Mouse (Mus musculus): ENCODE results near the gene Cep41.

DNA sequence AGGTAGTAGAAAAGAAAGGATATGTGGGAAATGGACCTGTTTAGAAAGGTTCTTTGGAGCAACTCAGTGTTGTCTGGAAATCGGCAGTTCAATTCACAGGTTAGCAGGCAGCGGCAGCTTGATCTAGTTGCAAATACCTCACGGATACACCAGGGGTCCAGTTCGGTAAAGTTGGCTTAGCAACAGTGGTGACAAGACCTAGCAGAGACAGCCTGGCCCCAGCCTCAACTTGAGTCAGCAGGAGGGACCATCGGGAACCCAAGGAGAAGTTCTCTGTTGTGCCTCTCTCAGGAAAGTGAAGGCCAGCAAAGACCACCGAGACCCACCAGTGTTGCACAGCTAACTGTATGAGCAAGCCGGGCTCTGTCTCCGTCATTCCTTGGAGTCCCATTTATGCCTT, 1.6 kb upstream of the Cep41 start:
- TF ChIP-seq CTCF (IDR thresholded peaks at IDR 0.05; ENCODE audit: insufficient read depth, low read length), result no peak
- TF ChIP-seq POLR2A (IDR thresholded peaks at IDR 0.05; ENCODE audit: borderline replicate concordance, extremely low read depth, low read depth, low read length), result no peak

Data from lung, adult 2 months (tissue).